Mouse (Mus musculus) E14TG2a.4 (cell line): ENCODE measurements around the gene Elk4.

Source experiments
- CTCF ChIP-seq: conservative IDR thresholded peaks from 2 replicates; pipeline ENCODE4 v1.5.1; 2014; ENCODE audit warnings: low read length
- NANOG ChIP-seq: IDR thresholded peaks from 2 replicates; pipeline ENCODE4 v1.6.1; 2014; ENCODE audit warnings: borderline replicate concordance, low read length, mixed read lengths

DNA sequence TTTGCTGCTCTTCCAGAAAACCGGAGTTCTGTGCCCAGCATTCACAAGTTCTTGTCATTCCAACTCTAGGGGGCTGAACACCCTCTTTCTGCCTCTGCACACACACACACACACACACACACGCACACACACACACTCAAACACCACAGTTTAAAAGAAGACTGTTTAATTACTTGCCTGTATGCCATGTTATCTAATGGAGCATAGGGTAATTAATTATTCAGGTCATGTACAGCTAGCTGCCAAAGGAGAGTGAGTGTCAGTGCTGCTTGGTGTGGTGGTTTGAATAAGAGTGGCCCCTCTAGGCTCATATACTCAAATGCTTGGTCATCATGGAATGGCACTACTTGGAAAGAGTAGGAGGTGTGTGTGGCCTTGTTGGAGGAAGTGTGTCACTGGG is 23.6 kb upstream of the Elk4 start:
- TF ChIP-seq CTCF (no peak), NANOG (no peak)
